Mouse (Mus musculus): ENCODE measurements around the gene Hoxd8. TPM values are rescaled to one million over a fixed set of nuclear protein-coding genes. Genes with fewer than 3 reads are reported as not detected.

Gene Hoxd8
- polyA plus RNA-seq, 1 experiment from 2014 or later, result 3.3 TPM

DNA sequence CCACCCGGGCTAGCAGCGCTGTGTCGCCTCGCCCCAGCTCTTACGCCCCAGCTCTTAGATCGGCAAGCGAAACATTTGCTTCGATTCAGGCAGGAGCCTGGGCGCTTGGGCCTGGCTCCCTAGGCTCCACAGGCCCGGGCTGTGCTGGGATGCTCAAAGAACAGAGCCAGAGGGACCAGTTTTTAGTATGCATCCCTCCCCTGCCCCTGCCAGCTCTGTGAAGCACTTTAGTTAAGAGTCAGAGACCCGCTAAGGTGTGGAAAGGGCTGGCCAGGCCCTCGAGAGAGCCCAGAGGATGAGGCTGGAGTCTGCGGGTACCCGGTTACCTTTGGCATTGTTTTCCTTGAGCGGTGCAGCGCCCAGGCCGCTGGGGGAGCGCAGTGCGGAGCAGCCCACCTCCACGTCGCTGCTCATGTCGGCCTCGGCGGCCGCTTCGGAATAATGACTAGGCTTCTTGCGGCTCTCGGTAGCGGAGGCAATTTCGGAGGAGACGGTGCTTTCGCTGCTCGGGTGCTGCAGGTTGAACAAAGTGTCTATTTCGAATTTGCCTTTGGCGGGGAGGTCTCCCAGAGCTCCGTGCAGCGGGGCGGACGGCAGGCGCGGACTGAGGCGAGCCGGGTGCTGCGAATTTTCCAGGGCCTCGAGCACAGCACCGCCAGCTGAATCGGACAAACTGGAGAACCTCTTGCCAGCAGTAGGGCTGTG lies 45.6 kb upstream of the Hoxd8 start:
- ATAC-seq (ENCODE audit: low FRiP score) (no peak), DNase-seq (ENCODE audit: low spot score) (peak; percentile 40)
- H3K4me3 ChIP-seq (replicated peaks; ENCODE audit: low read length), result peak overlapping the region; percentile 33
- peak overlapping the region; percentile 26 for H3K4me2 ChIP-seq (replicated peaks)
- H3K27me3 ChIP-seq (ENCODE audit: control insufficient read depth, insufficient read depth, low read length), result peaks cover 94% of the 10 kb centered on the region
- H3K9ac ChIP-seq, result peak overlapping the region; percentile 54
- H3K4me1 ChIP-seq (replicated peaks; ENCODE audit: control insufficient read depth, insufficient read depth, low read length), result peaks cover 5% of the 10 kb centered on the region; the same call in 1 of the 2 replicates
- no peaks in the 10 kb centered on the region for H3K36me3 ChIP-seq (replicated peaks; ENCODE audit: control insufficient read depth, insufficient read depth)
- H3K9me3 ChIP-seq (ENCODE audit: control insufficient read depth, low read length), result no peaks in the 10 kb centered on the region
- peak overlapping the region; percentile 76 for H3K27ac ChIP-seq
- WGBS, result under 1% methylated on average over 47 of the region's 47 CpGs

DNA sequence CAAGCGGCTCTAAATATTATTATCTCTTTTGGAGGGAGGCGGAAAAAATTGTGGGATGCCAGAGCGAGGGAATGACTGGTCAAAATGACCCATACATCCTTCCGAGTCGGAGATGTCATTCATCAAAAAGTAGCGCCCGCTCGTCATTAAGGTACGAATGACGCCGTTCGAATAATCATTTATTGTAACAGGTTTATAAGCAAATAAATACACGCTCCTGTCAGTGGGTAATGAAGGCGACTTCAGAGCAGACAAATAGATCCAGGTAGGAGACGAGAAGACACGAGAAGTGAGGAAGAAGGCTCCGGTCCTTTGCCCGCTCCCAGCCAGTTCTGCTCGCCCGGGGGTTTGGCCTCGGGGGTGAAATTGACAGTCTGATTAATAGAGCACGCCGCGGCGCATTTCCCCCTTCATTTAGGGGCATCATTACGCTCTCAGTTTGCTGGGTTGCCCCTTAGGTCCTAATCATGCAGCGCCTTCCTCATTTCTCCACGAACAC lies 44.9 kb upstream of the Hoxd8 start, which contains the start of gene Evx2:
Evx2 (minus strand) TSS at position 51 of the 499 bp plus-strand sequence.
- ATAC-seq (ENCODE audit: low FRiP score), result no peak
- H3K4me1 ChIP-seq (replicated peaks; ENCODE audit: control insufficient read depth, insufficient read depth, low read length), result peaks cover 5% of the 10 kb centered on the region; the same call in 1 of the 2 replicates
- H3K27ac ChIP-seq, result peak within 1 kb of the TSS; percentile 76
- H3K9me3 ChIP-seq (ENCODE audit: control insufficient read depth, low read length), result no peaks in the 10 kb centered on the region
- no peak for DNase-seq (ENCODE audit: low spot score)
- peak within 1 kb of the TSS; percentile 28 for H3K4me2 ChIP-seq (replicated peaks)
- peak within 1 kb of the TSS; percentile 33 for H3K4me3 ChIP-seq (replicated peaks; ENCODE audit: low read length)
- peaks cover 94% of the 10 kb centered on the region for H3K27me3 ChIP-seq (ENCODE audit: control insufficient read depth, insufficient read depth, low read length)
- H3K9ac ChIP-seq, result peak within 1 kb of the TSS; percentile 54
- H3K36me3 ChIP-seq (replicated peaks; ENCODE audit: control insufficient read depth, insufficient read depth), result no peaks in the 10 kb centered on the region
- 1% methylated on average over 28 of the region's 28 CpGs for WGBS

DNA sequence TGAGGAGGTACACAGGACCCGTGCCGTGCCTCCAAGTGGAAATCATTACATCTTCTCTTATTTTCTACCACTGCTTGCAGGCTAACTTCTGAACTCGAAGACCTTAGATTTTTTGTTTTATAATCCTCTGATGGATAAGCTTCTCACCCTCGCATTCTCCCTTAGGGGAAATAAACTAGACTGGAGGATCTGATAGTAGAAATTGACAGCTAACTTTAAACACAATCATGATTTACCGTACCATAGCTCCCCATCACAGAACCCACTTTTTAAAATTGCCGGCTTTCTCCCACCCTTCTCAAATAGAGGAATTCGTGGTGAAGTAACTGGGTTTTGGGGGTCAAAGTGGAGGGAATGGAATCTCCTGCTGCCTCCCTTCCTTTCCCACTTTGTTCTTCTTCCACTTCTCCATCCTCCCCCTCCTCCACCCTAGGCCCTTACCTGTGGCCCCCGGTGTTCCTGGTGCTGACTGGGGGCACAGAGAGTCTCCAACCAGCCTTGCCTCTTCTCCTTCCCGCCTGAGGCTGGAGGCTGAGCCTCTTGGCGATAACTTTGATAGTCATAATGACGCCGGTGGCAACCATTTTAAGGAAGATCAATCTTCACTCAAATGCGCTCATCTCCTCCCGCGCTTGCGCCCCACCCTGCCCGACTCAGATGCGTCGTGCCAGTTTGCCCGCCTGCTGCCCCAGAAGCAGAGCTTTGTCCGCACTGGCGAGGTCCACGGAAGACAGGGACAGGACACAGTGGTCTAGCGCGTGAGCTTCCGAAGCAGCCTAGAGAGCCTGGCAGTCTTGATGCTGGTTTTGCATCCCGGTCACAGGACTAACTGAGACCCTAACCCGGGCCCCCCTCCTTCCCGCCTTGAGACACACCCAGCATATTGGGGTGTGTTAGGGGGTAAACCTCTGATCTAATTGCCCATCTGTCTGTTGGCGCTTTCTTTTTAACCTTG lies 43.7 kb upstream of the Hoxd8 start:
- WGBS, result 4% methylated on average over 30 of the region's 30 CpGs
- peak overlapping the region; percentile 33 for H3K4me3 ChIP-seq (replicated peaks; ENCODE audit: low read length)
- no peak for ATAC-seq (ENCODE audit: low FRiP score)
- H3K4me2 ChIP-seq (replicated peaks), result peak overlapping the region; percentile 28
- H3K36me3 ChIP-seq (replicated peaks; ENCODE audit: control insufficient read depth, insufficient read depth), result no peaks in the 10 kb centered on the region
- H3K9me3 ChIP-seq (ENCODE audit: control insufficient read depth, low read length), result no peaks in the 10 kb centered on the region
- H3K27me3 ChIP-seq (ENCODE audit: control insufficient read depth, insufficient read depth, low read length), result peaks cover 94% of the 10 kb centered on the region
- DNase-seq (ENCODE audit: low spot score), result no peak
- peaks cover 3% of the 10 kb centered on the region; the same call in 1 of the 2 replicates for H3K4me1 ChIP-seq (replicated peaks; ENCODE audit: control insufficient read depth, insufficient read depth, low read length)
- H3K27ac ChIP-seq, result no peak overlapping the region
- peak overlapping the region; percentile 11; the same call in 1 of the 2 replicates for H3K9ac ChIP-seq

DNA sequence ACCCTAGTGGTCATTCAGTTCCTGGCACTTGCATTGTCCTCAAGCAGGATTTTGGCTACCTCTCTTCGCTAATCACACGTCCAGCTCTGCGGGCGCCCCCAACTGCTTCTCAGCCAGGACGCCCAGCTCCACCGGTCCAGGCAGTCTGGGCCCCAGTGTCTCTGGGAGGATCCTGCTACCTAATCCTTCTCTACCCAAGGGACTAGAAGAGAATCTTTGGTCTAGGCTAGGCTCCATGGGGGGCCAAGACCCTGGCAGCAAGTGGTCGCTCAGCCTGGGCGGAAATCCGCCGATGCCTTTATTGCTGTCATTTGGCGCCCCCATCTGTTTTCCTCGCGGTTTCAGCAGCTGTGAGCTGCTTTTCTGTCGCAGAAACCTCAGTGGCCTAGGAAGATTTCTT lies 42.7 kb upstream of the Hoxd8 start:
- H3K4me3 ChIP-seq (replicated peaks; ENCODE audit: low read length), result no peak overlapping the region
- no peaks in the 10 kb centered on the region for H3K9me3 ChIP-seq (ENCODE audit: control insufficient read depth, low read length)
- H3K27ac ChIP-seq, result no peak overlapping the region
- peak overlapping the region; percentile 41 for H3K4me2 ChIP-seq (replicated peaks)
- H3K27me3 ChIP-seq (ENCODE audit: control insufficient read depth, insufficient read depth, low read length), result peaks cover 94% of the 10 kb centered on the region
- ATAC-seq (ENCODE audit: low FRiP score), result peak; percentile 59
- no peaks in the 10 kb centered on the region; the same call in 1 of the 2 replicates for H3K4me1 ChIP-seq (replicated peaks; ENCODE audit: control insufficient read depth, insufficient read depth, low read length)
- H3K36me3 ChIP-seq (replicated peaks; ENCODE audit: control insufficient read depth, insufficient read depth), result no peaks in the 10 kb centered on the region
- H3K9ac ChIP-seq, result no peak overlapping the region
- peak; percentile 84 for DNase-seq (ENCODE audit: low spot score)
- WGBS, result 1% methylated on average over 14 of the region's 14 CpGs

- no peak for ATAC-seq (ENCODE audit: low FRiP score)
- WGBS, result 7% methylated on average over 18 of the region's 18 CpGs
Measured at GRCm38 (mm10) chr2:74663291-74663925, 41.0 kb upstream of the Hoxd8 start.

DNA sequence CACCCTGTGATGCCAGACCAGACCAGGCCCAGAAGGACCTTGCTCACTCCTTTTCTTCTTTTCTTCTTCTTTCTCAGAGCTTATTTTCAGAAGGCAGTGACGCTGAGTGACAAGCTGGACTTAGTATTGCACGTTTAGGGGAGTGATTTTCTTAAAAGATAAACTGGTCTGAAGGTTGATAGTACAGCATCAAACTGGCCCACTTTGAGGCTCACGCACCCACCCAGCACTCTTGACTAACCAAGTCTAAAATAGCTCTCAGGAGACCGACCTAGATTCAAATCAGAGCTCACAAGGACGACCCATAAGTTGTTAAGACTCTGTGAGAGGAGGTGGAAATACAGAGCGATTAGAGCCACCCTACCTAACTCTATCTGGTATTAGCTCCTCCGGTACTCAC lies 38.0 kb upstream of the Hoxd8 start:
- ATAC-seq (ENCODE audit: low FRiP score), result no peak
- Histone ChIP-seq H3K9ac (no peak overlapping the region), H3K4me3 (replicated peaks; ENCODE audit: low read length) (no peak overlapping the region), H3K27me3 (ENCODE audit: control insufficient read depth, insufficient read depth, low read length) (peaks cover 98% of the 10 kb centered on the region), H3K4me1 (replicated peaks; ENCODE audit: control insufficient read depth, insufficient read depth, low read length) (peaks cover 4% of the 10 kb centered on the region; the same call in 1 of the 2 replicates), H3K4me2 (replicated peaks) (no peak overlapping the region), H3K36me3 (replicated peaks; ENCODE audit: control insufficient read depth, insufficient read depth) (no peaks in the 10 kb centered on the region), H3K27ac (no peak overlapping the region), H3K9me3 (ENCODE audit: control insufficient read depth, low read length) (no peaks in the 10 kb centered on the region)
- no peak for DNase-seq (ENCODE audit: low spot score)
- WGBS, result 2% methylated on average over 7 of the region's 7 CpGs

More at GRCm38 (mm10) chr2:74663291-74663925, 41.0 kb upstream of the Hoxd8 start:
- no peaks in the 10 kb centered on the region for H3K36me3 ChIP-seq (replicated peaks; ENCODE audit: control insufficient read depth, insufficient read depth)
- no peak overlapping the region for H3K4me3 ChIP-seq (replicated peaks; ENCODE audit: low read length)
- H3K4me2 ChIP-seq (replicated peaks), result no peak overlapping the region
- H3K9me3 ChIP-seq (ENCODE audit: control insufficient read depth, low read length), result no peaks in the 10 kb centered on the region
- DNase-seq (ENCODE audit: low spot score), result no peak
- no peak overlapping the region for H3K9ac ChIP-seq
- H3K4me1 ChIP-seq (replicated peaks; ENCODE audit: control insufficient read depth, insufficient read depth, low read length), result peaks cover 4% of the 10 kb centered on the region; the same call in 1 of the 2 replicates
- no peak overlapping the region for H3K27ac ChIP-seq
- peaks cover 98% of the 10 kb centered on the region for H3K27me3 ChIP-seq (ENCODE audit: control insufficient read depth, insufficient read depth, low read length)

GRCm38 (mm10) chr2:74667191-74667841 lies 37.1 kb upstream of the Hoxd8 start:
- no peak for DNase-seq (ENCODE audit: low spot score)
- Histone ChIP-seq H3K36me3 (replicated peaks; ENCODE audit: control insufficient read depth, insufficient read depth) (no peaks in the 10 kb centered on the region), H3K9me3 (ENCODE audit: control insufficient read depth, low read length) (no peaks in the 10 kb centered on the region), H3K4me2 (replicated peaks) (no peak overlapping the region), H3K27me3 (ENCODE audit: control insufficient read depth, insufficient read depth, low read length) (peaks cover 98% of the 10 kb centered on the region), H3K27ac (no peak overlapping the region), H3K4me3 (replicated peaks; ENCODE audit: low read length) (no peak overlapping the region), H3K4me1 (replicated peaks; ENCODE audit: control insufficient read depth, insufficient read depth, low read length) (peaks cover 4% of the 10 kb centered on the region; the same call in 1 of the 2 replicates), H3K9ac (no peak overlapping the region)
- 2% methylated on average over 36 of the region's 36 CpGs for WGBS
- ATAC-seq (ENCODE audit: low FRiP score), result no peak

DNA sequence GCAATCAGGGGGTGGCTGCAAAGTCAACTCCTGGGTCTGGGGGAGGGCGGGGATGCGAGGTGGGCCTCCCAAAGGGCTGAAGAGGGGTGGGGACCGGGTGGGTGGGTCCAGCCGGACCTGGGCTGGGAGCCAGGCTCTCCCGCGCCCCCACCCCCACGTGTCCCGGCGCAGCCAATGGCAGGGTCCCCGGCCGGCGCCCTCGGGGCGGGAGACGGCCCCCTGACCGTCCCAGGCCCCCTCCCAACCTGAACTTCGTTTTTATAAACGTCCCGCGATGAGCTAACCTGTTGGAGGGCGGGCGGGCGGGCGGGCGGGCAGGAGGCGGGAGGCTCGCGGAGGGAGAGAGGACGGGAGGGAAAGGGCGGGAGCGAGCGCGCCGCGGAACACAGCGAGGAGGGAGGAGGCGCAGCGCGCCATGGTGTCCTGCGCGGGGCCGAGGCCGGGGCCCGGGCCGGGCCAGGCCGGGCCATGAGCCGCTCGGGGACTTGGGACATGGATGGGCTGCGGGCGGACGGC lies 36.5 kb upstream of the Hoxd8 start, which contains the start of gene Hoxd13:
Hoxd13 (plus strand) TSS at position 469 of the 516 bp plus-strand sequence.
- H3K36me3 ChIP-seq (replicated peaks; ENCODE audit: control insufficient read depth, insufficient read depth), result no peaks in the 10 kb centered on the region
- ATAC-seq (ENCODE audit: low FRiP score) (no peak), DNase-seq (ENCODE audit: low spot score) (no peak)
- peak within 1 kb of the TSS; percentile 18 for H3K4me3 ChIP-seq (replicated peaks; ENCODE audit: low read length)
- no peak within 1 kb of the TSS for H3K9ac ChIP-seq
- H3K4me1 ChIP-seq (replicated peaks; ENCODE audit: control insufficient read depth, insufficient read depth, low read length), result peaks cover 4% of the 10 kb centered on the region; the same call in 1 of the 2 replicates
- peak within 1 kb of the TSS; percentile 35 for H3K4me2 ChIP-seq (replicated peaks)
- H3K27ac ChIP-seq, result no peak within 1 kb of the TSS
- H3K9me3 ChIP-seq (ENCODE audit: control insufficient read depth, low read length), result no peaks in the 10 kb centered on the region
- peaks cover 98% of the 10 kb centered on the region for H3K27me3 ChIP-seq (ENCODE audit: control insufficient read depth, insufficient read depth, low read length)
- WGBS, result 0% methylated on average over 30 of the region's 51 CpGs

Measured in hindbrain, embryonic 14.5 days (tissue).